Mouse (Mus musculus): Measurements from ENCODE around the gene Pkp3.
"Not testable (repeated sequence)": the region's sequence is repeated elsewhere in the genome, so short reads cannot be mapped to it uniquely, and the experiment has no call there.

The Pkp3 gene

DNA sequence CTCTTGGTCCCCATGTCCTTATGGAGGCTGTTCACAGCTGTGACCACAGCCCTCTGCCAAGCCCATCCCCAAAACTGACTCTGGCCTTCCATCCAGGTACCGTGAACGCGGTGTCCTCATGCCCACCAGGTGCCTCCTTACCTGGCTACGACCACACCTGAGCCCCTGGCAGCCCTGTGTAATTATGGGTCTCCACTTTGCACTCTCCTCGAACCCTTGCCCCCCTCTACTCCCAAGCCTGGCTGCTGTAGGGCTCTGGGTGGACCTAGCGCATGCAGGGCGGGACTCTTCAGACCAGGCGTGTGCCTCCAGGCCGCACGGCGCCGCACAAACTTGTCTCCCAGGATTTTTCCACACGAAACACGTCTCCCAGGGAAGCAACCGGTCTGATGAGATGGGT is at the start of gene Pkp3:
Gene Pkp3, plus strand, starts transcription at position 378 of the 400 bp plus-strand sequence.
- no peak for DNase-seq (ENCODE audit: low spot score in 2 of 2)

DNA sequence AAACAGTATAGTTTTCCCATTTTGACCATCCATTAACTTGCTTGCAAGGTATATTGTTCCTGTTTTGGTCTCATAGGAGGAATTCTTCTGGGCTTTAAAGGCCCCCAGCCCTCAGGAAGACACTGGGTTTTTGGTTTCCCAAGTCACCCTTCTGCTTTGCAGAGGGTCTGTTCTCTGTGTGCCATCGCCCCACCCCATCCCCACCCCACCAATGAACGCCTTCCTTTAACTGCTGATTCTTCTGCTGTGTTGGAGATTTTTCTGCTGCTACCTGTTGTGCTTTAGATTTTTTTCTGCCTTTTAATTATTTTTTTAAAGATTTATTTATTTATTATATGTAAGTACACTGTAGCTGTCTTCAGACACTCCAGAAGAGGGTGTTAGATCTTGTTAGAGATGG is 49.2 kb upstream of the Pkp3 start, which contains the start of gene Gm17387:
Gene Gm17387, plus strand, starts transcription at position 301 of the 400 bp plus-strand sequence.
- no peak for DNase-seq (ENCODE audit: low spot score in 2 of 2)

DNA sequence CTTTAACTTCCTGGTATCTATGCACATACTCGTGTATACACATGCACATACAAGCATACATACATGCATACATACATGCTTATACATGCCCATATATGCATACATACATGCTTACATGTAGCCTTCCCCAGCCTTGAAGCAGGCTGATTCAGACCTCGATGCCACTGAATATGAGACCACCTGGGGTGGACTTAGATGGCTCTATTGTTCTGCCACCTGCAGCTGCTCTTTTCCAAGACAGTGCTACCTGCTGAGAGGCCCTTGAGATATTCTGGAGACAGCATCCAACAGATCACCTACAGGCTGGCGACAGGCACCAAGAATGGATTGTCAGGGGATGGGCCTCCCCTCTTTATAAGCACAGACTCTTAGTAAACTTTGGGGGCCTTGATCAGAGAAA is 47.6 kb upstream of the Pkp3 start:
- no peak for DNase-seq (ENCODE audit: low spot score in 2 of 2)

DNA sequence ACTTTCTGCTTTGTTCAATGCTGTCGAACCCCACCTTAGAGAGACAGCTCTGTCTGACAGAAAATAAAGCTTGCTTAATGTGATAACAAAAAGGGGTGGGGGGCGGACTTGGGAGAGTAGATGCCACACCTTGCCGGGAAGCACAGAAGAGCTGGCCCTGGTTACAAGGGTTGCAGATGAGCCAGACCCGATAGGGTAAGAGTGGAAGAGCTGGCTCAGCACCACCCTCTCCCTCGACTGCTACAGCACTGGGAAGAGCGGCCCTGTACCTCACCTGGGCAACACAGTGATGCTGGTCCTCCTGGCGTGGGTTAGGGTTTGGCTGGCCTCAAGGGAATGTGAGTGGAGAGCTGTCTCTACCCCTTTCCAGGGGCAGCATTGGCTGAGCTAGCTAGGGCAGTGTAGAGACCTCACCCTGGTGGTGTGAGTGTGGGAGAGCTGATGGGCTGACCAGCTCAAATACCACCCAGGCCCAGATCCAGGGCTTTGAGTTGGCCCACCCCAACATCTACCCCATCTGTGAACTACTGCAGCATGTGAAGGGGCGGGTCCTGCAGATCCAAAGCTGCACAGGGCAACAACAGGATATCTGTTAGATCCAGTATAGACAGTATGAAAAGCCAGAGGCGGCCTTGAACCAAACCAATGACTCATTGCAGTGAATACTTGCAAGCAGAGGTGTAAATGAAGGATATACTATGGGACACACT is 45.4 kb upstream of the Pkp3 start:
- DNase-seq (ENCODE audit: low spot score in 2 of 2) = no peak

DNA sequence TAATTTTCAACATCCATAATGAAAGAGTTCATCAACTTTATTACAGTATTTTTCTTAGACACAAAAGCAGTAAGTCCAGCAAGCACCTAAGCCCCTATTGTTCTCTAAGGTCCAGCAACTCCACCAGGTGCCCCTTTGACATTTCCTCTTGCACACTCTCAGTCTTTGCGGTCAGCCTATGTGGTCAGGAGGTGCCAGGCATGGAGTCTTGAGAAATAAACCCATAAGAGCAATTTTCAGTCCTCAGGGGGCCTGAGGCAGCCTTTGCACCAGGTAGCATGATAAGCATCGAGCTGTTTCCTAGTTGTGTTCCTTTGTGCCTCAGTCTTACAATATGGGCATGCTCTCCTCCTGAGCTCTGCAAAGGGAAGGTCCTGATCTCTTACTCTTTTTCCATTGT is 41.4 kb upstream of the Pkp3 start:
- not testable (repeated sequence) for DNase-seq (ENCODE audit: low spot score in 2 of 2)

DNA sequence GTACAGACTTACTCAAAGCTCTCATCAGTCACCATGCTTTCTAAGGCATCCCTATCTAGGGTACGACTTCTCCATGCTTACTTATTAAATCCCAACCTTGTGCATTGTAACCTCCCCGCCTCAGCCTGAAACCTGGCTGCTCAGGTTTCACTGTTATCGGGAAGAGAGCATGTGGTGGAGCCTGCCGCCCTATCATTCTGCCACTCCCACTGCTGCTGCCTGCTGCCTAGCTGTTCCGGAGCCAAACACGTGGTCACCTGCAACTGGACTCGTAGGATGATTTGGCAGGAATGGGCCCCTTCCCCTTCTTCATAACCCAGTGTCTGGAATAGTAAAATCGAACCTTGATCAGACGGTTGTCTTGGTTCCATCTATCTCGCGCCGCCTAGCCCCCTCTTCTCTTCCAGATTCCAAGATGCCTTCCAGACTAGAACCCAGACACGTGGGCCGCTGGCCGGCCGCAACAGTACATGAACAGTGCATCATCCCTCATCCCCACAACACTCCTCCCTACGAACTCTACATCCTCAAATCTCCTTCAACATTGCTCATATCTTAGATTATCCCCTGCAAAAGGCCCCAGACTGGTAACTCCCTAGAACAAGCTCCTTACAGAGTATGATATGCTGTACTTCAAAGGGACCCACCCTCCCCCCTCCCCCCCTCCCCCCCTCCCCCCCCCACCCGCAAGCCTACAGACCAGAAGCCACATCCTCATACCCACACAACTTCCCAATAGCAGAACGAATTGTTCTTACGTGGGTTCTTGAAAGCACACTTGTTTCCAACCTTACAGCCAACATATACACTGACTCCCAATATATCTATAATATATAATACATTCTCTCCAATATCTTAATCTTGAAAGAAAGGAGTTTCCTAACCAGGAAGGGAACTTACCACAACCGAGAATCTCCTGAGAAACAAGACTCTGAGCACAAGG is 39.7 kb upstream of the Pkp3 start:
- DNase-seq (ENCODE audit: low spot score in 2 of 2) = no peak

DNA sequence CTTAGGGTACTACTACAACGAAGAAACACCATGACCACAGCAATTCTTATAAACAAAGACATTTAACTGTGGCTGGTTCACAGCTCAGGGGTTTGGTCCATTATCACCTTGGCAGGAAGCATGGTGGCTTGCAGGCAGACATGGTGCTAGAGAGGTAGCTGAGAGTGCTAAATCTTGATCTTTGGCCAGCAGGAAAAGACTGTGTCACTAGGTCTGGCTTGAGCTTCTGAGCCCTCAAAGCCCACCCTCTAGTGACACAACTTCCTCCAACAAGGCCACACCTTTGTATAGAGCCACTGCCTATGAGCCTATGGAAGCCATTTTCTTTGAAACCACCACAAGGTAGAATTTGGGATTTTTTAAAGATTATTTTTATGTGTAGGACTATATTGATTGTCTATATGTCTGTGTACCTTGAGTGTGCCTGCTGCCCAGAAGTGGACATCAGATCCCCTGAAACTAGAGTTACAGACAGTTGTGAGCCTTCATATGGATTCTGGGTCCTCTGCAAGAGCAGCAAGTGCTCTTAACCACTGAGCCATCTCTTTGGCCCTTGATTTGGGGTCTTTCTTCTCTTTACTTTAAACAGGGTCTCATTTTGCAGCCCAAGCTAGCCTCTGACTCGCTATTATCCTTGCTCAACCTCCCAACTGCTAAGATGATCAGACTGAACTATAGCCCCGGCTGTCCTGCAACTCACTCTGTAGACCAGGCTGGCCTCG is 38.5 kb upstream of the Pkp3 start:
- no peak for DNase-seq (ENCODE audit: low spot score in 2 of 2)

DNA sequence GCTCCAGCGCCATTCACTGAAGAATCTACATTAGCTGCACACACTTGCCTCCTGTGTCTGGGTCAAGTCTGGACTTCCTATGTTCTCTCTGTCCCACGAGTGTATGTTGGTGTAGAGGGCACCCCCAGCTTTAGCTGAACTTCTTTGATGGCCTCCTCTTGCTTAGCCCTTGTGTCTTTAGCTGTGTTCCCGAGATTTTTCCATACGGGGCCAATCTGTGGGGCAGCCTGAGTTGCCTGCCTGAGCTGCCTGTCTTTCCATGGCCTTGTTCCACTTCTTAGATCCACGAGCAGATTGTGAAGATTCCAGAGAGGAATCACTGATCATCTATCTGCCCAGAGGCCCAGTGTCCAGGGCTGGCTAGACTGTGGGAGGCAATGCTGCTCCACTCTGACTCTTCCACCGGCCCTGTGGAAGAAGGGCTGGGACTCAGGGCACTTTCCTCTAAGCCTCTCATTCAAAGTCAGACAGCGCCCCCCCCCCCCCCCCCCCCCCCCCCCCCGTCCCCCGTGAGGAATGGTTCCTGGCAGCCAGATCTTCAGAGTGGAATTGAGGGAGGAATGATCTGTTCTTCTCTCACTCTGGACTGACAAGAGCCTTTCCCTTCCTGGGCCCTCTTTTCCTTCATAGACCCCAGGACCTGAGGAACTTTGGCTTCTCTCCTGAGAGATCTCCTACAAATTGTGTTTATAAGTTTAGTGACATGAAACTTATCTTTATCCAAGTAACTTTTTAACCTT is 37.0 kb upstream of the Pkp3 start:
- DNase-seq (ENCODE audit: low spot score in 2 of 2) = no peak

DNA sequence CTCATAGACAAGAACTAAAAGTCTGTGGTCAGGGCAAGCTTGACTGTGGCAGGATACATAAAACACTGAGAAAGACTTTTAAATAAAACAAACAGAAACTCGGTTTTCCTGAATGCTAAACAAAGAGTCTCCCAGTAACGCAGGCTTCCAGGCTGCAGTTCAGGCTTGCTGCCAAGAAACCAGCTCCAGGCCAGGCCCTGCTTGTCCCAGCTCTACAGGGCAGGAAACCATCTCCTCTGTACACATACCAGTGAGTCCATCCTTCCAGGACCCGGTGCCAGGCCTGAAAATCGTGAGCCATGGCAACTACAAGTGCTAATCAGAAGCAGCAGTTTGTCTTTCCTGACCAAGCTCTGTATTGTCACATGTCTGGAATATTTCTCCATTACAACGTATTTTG is 36.4 kb upstream of the Pkp3 start:
- peak in 1 of 2 experiments; percentile 17 for DNase-seq (ENCODE audit: low spot score in 2 of 2)

DNA sequence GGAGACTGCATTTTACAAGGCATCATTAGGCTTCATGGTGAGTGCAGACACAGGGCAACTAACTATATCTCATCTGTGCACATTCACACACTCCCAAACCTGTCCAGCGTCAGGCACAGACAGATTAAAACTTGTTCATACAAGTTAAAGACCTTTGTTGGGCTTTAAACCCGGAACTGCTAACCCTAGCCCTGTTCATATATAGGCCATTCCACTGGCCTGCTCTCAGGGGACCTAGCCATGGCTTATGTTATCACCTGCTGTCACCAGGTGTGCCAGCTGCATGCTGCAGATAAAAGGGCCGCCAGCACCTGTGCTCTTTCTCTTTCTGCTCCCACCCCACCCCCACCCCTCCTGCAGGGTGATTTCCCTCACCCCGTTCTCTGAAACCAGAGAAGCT is 35.5 kb upstream of the Pkp3 start:
- no peak for DNase-seq (ENCODE audit: low spot score in 2 of 2)

DNA sequence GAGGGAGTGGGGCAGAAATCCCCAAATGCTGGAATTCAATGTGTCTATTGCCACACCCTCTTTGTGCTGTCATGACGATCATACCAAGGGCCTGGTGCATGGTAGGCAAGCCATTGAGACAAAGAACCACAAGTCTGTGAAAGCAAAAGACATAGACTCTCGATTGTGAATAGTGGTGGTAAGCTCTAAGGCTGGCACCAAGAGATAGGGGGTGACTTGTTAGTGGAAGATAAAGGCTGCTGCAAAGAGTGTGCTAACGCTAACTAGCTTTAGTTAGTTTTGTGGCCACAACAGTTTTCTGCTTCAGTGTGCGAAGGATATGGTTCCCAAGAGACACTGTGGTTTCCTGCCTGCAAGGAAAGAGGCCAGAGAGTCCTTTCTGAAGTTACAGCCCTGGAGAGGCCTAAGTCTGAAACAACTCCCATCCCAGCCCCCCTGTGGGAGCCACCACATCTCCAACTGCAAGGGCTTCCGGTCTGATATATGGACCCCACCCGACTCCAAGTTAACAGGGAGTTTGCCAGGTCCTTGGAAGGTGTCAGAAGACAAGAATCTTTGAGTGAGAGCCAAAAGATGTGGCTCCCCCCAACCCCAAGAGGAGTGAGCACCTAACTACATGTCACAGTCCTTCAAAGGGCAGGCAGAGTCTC is 31.0 kb upstream of the Pkp3 start:
- DNase-seq (ENCODE audit: low spot score in 2 of 2) = no peak

DNA sequence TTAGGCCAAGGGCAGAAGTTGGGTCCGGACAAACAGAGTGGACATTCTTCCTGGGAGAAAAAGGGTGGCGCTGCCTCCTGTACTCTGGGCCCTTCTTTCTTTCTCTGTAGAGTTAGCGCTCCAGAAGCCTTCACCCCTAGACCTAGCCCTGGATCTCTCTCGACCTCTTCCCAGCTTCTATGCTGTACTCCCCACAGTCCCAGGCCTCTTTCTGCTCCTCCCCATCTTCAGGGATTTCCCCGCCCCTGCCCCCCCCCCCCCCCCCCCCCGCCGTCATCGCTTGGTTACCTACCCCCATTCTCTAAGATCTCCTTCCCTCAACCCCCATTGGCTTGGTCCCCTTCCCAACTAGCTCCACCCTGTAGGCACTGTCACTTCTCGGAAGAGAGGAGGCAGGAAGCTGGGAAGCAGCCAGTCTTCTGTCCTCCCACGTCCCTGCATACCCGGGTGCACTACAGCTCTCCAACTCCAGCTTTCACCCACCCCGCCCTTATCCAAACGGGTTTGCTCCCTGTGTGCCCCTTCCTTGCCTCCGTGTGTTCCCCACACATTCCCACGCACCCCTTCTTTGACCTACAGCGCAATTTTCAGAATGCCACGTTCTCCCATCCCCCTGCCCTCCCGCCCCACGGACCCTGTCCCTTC is 30.3 kb upstream of the Pkp3 start:
- DNase-seq (ENCODE audit: low spot score in 2 of 2) = peak; percentile 72 to 77

DNA sequence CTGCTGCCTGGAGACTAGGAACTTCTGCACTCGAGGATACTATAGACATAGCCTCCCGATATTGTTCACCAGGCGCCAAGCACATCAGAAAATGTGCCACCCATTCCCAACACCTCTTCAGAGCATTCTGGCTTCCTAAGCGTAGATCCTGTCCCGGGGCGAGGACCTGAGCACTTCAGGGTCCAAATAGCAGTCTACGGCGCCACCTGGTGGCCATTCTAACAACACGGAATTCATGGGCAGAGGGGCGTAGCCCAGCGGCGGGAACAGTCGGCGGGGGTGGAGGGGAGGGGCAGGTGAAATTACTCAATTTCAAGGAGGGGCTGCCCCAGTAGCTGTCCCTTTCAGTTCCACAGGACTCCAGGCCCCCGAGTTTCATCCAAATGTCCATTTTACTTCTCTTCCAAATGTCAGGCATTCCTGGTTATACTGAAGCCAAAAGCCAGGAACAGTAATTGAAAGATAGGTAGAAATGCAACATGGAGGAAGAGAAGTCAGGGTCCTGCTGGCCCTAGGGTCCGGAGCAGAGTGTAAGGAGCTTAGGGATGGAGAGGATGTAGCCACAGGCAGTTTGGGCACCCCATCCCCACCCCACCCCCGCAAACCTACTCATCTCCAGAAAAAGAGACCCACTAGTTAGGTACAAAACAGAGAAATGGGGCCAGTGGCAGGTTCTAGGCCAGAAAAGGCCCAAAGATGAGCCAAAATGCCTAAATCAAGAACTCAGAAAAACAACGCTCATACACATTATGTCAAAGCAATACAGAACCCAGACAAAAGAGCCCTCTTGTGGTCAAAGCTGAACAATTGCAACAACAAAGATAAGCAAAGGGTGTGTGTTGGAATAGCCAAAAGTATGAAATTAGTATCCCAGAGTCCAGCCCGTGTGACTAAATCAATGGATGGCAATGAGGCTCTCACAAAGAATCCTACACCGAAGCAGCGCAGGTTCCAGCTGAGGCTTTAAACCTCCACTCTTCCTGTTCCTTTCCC is 29.5 kb upstream of the Pkp3 start:
- peak; percentile 90 to 91 for DNase-seq (ENCODE audit: low spot score in 2 of 2)

DNA sequence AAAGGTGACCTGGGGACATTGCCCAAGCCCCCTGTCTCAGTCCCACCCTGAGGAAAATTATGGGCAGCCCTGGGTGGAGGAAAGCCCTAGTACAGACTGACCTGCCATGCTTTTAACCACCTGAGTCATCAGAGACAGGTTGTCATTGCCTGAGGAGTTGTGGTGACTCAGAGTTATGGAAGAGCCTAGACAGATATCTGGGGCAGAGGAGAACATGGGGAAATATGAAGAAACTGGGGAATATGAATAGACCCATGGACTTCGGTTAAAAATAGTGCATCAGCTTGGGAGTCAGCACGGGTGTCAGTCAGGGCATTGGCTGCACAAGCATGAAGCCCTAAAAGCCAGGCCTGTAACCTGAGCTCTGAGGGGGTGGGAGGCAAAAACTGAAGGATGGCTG is 28.7 kb upstream of the Pkp3 start:
- no peak for DNase-seq (ENCODE audit: low spot score in 2 of 2)

DNA sequence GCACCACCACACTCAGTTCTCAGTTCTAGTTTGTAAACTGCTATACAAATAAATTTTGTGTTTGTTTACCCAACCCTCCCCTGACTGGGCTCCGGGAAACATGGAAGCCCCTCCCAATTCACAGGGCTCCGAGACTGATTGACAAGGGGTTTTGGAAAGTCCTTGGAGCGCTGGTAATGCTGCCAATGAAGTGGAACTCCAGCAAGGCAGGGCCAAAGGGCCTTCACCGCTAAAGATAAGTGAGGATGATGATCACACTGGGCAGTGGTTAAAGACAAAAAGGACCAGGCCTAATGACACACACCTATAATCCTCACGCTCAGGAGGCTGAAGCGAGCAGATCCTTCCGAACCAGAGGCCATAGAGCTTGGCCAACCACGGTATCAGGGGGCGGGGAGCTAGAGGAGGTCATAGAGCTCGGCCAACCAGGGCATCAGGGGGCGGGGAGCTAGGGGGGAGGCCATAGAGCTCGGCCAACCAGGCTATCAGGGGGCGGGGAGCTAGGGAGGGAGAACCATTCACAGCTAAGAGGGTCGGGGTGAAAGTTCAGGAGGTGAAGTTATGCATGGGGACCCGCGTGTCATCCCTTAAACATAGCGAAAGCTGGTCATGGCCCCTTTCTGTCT is 26.8 kb upstream of the Pkp3 start:
- no peak for DNase-seq (ENCODE audit: low spot score in 2 of 2)

DNA sequence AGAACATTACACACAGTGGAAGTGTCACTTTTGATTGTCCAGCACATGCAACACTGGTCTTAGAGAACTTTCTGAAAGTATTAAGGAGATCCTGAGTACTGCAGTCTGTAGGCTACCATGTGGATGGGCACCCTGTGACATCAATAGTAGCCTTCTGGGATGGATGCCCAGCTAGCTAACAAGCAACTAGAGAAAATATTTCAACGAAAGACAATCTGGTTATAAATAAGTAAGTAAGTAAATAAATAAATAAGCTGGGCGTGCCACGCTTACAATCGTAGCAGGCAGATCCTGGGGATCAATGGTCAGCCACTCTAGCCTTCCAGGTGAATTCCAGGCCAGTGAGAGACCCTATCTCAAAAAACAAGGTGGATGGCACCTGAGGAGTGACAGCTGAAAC is 26.0 kb upstream of the Pkp3 start:
- no peak for DNase-seq (ENCODE audit: low spot score in 2 of 2)

DNA sequence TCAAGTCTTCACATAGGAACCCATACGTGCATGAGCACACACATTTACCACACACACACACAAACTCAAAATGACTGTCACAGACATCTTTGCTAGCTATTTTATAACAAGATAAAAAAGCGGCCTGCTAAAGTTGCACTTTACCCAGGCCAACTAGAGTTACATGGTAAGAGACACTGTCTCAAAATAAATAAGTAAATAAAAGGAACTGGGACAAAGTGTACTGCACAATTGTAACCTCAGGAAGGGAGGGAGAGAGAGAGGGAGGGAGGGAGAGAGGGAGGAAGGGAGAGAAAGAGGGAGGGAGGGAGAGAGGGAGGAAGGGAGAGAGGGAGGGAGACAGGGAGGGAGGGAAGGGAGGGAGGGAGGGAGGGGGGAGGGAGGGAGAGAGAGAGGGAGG is 25.6 kb upstream of the Pkp3 start:
- DNase-seq (ENCODE audit: low spot score in 2 of 2) = no peak

DNA sequence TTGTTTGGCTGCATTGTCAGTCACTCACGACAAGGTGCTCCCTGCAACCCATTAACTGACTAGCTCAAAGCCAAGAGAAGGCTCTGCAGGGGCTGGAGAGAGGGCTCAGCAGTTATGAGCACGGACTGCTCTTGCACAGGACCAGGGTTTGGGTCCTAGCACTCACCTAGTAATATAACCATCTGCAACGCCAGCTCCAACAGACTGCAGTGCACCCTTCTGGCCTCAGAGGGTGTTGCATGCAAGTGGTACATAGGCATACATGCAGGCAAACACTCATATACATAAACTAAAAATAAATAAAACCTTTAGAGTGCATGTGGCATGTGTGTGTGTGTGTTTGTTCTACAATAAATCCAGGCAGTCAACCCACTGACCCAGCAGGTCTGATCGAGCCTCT is 22.2 kb upstream of the Pkp3 start:
- DNase-seq (ENCODE audit: low spot score in 2 of 2) = no peak

DNA sequence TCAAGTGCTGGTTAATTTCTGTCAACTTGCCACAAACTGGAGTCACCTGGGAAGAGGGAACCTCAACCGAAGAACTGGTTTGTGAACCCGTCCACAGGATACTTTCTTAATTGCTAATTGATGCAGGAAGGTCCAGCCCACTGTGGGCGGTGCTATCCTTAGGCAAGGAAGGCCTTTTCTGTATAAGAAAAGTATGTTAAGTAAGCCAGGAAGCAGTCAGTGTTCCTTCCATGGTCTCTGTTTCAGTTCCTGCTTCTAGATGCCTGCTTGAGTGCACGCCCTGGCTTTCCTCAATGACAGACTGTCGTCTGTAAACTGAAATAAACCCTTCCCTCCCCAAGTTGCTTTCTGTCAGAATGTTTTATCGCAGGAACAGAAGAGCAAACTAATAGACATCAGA is 21.0 kb upstream of the Pkp3 start:
- no peak for DNase-seq (ENCODE audit: low spot score in 2 of 2)

All from frontal cortex, postnatal 36 days (tissue).